Mouse (Mus musculus) cerebellum, adult 2 months (tissue): ENCODE measurements at regions not wholly inside any gene's neighbourhood (a gene's known extent, or its start where the extent isn't known, plus 50 kb on each side); places are given as distances from the start of the nearest gene placed in this dataset.

Experiments
- DNase-seq, 2 experiments: peaks; one replicate each; pipeline ENCODE4 v3.0.0; 2021
- H3K27ac ChIP-seq: fragments of 200-500 bp; 2 replicates; pipeline ENCODE4 v1.5.1; 2012; ENCODE audit warnings: low read length, control low read depth, inconsistent platforms; ENCODE audit not compliant: insufficient read depth
- H3K27me3 ChIP-seq: fragments of 200-500 bp; 2 replicates; pipeline ENCODE4 v1.6.1; 2012; ENCODE audit warnings: inconsistent platforms, mild to moderate bottlenecking, low read length, moderate library complexity; ENCODE audit not compliant: control insufficient read depth, insufficient read depth
- H3K4me1 ChIP-seq: fragments of 200-500 bp; 2 replicates; pipeline ENCODE4 v1.6.1; 2011; ENCODE audit warnings: low read length; ENCODE audit not compliant: control insufficient read depth, insufficient read depth
- H3K4me3 ChIP-seq: fragments of 200-500 bp; replicated peaks from 2 replicates; pipeline ENCODE3; 2011; ENCODE audit warnings: mild to moderate bottlenecking, low read depth, low read length, control low read depth; ENCODE audit not compliant: insufficient read depth
- CTCF ChIP-seq: fragments of 200-500 bp; IDR thresholded peaks from 2 replicates; pipeline ENCODE4 v1.5.1; 2011; ENCODE audit warnings: low read depth, mild to moderate bottlenecking, control low read depth, low read length, moderate library complexity, borderline replicate concordance; ENCODE audit not compliant: insufficient read depth
- POLR2A ChIP-seq: fragments of 200-500 bp; IDR thresholded peaks from 2 replicates; pipeline ENCODE4 v1.6.1; 2011; ENCODE audit warnings: low read length, control low read depth, borderline replicate concordance; ENCODE audit not compliant: insufficient read depth
- WGBS: fragments of 180-500 bp; shearing (Covaris S2); methylation state at CpG from one replicate; pipeline ENCODE4 v1.1.7; 2018; 5-methylcytosine and 5-hydroxymethylcytosine counted together

DNA sequence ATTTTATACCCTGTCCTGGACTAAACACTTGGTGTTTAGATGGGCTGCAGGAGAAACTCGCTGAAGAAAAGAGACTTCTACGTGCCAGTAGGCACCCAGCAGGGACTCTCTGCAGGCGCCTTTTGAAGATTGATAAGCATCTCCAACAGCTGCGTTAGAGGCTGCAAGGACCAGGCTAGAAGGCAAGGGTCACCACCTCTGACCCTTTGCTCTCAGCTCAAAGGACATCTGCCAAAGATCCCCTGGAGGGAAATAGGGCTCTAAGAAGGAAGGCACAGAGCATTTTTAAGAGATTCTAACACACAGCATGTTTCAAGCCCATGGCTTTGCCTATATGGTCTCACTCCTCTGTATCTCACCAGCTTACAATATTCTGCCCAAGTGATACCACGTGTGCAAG lies 139.7 kb upstream of the Gpc5 start:
- Histone ChIP-seq H3K27me3 (no peaks in the 10 kb centered on the region), H3K4me1 (no peaks in the 10 kb centered on the region), H3K4me3 (no peak overlapping the region), H3K27ac (no peak overlapping the region)
- WGBS: 11% methylated on average over 5 of the region's 5 CpGs
- DNase-seq: no peak
- TF ChIP-seq POLR2A (no peak), CTCF (no peak)

- Histone ChIP-seq H3K27ac (no peak overlapping the region), H3K27me3 (no peaks in the 10 kb centered on the region), H3K4me3 (no peak overlapping the region), H3K4me1 (no peaks in the 10 kb centered on the region)
- WGBS: 47% methylated on average over 4 of the region's 4 CpGs
- DNase-seq: no peak
- TF ChIP-seq POLR2A (no peak), CTCF (no peak)
Observed at GRCm38 (mm10) chr14:114953070-114953665, 138.8 kb upstream of the Gpc5 start.

GRCm38 (mm10) chr14:114954287-114954686 lies 137.7 kb upstream of the Gpc5 start:
- H3K27ac ChIP-seq: no peak overlapping the region
- H3K4me3 ChIP-seq: no peak overlapping the region
- no peak for DNase-seq
- no peaks in the 10 kb centered on the region for H3K4me1 ChIP-seq
- no peaks in the 10 kb centered on the region for H3K27me3 ChIP-seq
- no peak for TF ChIP-seq POLR2A
- no peak for TF ChIP-seq CTCF
- WGBS: 40% methylated on average over 4 of the region's 4 CpGs

DNA sequence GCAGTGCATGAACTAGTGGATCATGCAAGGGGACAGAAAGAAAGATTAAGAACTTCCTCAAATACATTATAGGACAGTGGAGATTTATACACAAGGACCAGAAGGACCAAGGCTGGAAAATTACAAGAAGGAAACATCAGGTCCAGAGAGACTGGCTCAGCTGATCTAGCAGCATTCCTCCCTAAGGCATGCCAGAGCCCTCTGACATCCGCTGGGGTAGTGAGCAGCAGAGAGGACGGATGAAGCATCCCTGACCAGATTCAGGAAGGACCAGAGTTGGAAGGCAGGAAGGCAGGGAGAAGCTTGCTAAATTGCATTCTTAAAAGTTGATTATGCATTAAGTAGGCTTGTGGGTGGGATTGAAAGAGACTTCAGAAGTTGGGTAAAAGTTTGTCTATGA lies 136.4 kb upstream of the Gpc5 start:
- no peak overlapping the region for H3K27ac ChIP-seq
- no peaks in the 10 kb centered on the region for H3K27me3 ChIP-seq
- no peak overlapping the region for H3K4me3 ChIP-seq
- WGBS: 59% methylated on average over 2 of the region's 2 CpGs
- no peaks in the 10 kb centered on the region for H3K4me1 ChIP-seq
- no peak for DNase-seq
- no peak for TF ChIP-seq POLR2A
- TF ChIP-seq CTCF: no peak

DNA sequence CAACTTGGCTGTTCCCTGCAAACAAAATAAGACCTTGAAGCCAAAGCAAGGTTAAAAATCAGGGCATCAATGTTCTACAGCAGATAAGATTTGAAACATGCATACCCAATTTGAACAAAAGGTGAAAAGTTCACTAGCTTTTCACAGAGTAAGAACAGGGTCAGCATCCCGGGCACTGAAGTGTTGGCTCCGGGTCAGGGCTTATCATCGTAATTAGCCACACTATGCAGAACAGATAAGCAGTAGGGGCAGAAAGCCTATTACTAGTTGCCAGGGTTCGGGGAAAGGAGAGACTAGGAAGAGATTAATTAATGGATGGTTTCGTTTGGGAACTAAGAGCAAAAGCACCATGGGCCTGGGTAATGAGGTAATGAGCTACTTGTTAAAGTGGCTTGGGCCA lies 131.7 kb upstream of the Gpc5 start:
- Histone ChIP-seq H3K27ac (no peak overlapping the region), H3K4me1 (no peaks in the 10 kb centered on the region), H3K4me3 (no peak overlapping the region), H3K27me3 (no peaks in the 10 kb centered on the region)
- 43% methylated on average over 5 of the region's 5 CpGs for WGBS
- TF ChIP-seq CTCF (no peak), POLR2A (no peak)
- DNase-seq: no peak

DNA sequence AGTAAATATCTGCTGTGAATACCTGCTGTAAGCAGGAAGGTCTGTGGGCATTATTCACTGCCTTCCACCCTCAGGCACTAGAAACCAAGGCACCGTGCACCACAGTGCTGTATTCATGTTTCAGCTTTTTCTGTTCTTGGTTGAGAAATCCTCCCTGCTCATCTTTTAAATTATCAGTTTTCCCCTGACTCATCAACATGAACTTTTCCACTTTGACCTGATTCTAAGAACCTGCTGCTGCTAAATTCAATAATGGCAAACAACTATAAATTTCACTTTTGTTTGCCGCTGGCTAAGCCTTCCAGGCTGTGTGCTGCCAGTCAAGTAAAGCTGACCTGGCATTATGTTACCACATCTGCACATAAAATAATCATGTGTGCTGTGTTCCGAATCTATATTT lies 126.1 kb upstream of the Gpc5 start:
- TF ChIP-seq CTCF (no peak), POLR2A (no peak)
- WGBS: 91% methylated on average over 3 of the region's 3 CpGs
- H3K4me3 ChIP-seq: no peak overlapping the region
- no peaks in the 10 kb centered on the region for H3K27me3 ChIP-seq
- no peak overlapping the region for H3K27ac ChIP-seq
- DNase-seq: no peak
- no peaks in the 10 kb centered on the region for H3K4me1 ChIP-seq

GRCm38 (mm10) chr14:114969020-114969419 lies 123.0 kb upstream of the Gpc5 start:
- Histone ChIP-seq H3K4me1 (no peaks in the 10 kb centered on the region), H3K4me3 (no peak overlapping the region), H3K27me3 (no peaks in the 10 kb centered on the region), H3K27ac (no peak overlapping the region)
- no peak for TF ChIP-seq POLR2A
- TF ChIP-seq CTCF: no peak
- WGBS: 63% methylated on average over 3 of the region's 3 CpGs
- DNase-seq: no peak

- Histone ChIP-seq H3K4me3 (no peak overlapping the region), H3K27ac (no peak overlapping the region), H3K4me1 (no peaks in the 10 kb centered on the region), H3K27me3 (no peaks in the 10 kb centered on the region)
- no peak for TF ChIP-seq CTCF
- no peak for TF ChIP-seq POLR2A
- WGBS: 65% methylated on average over 3 of the region's 3 CpGs
- DNase-seq: no peak
Observed at GRCm38 (mm10) chr14:114981120-114981519, 110.9 kb upstream of the Gpc5 start.

DNA sequence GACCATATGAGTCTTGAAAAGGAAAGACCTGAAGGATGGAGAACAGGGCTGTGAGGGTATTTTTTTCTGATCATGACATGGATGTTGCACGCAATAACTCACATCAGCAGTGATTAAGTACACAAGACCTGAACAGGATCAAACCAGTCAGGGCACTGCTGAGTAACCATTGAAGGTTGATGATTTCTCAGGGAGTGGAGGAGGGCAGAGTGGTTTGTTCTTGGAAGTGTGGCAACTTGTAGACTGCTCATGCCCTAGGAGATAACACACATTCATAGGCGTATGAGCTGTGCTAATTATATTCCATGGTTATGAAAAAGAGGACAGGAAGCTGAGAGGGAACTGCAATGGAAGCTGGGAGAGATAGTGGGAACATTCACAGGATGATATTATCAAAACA lies 88.8 kb upstream of the Gpc5 start:
- 93% methylated on average over 2 of the region's 2 CpGs for WGBS
- TF ChIP-seq CTCF (no peak), POLR2A (no peak)
- no peak overlapping the region for H3K27ac ChIP-seq
- H3K4me3 ChIP-seq: no peak overlapping the region
- H3K4me1 ChIP-seq: no peaks in the 10 kb centered on the region
- no peaks in the 10 kb centered on the region for H3K27me3 ChIP-seq
- no peak for DNase-seq
